Mouse (Mus musculus) neural tube, embryonic 11.5 days (tissue): ENCODE measurements around the gene Olfr149. TPM values are rescaled to one million over a fixed set of nuclear protein-coding genes. Genes with fewer than 3 reads are reported as not detected.

Experiments
- ATAC-seq: fragments of 200-750 bp; cut with Nextera tagmentation; 2 replicates; pipeline ENCODE4 v1.8.0; 2017; ENCODE audit warnings: moderate number of reproducible peaks, mild to moderate bottlenecking, moderate TSS enrichment, moderate library complexity; ENCODE audit not compliant: insufficient read depth, low FRiP score, low TSS enrichment
- DNase-seq: peaks from one replicate; pipeline ENCODE4 v3.0.0-alpha.2; 2015; ENCODE audit warnings: low spot score
- H3K27ac ChIP-seq: fragments of 300-500 bp; sonication (generic); 2 replicates; pipeline ENCODE4 v1.5.1; 2014; ENCODE audit warnings: low read depth, mild to moderate bottlenecking, low read length
- H3K27me3 ChIP-seq: fragments of 300-500 bp; sonication (generic); 2 replicates; pipeline ENCODE4 v1.6.1; 2014; ENCODE audit warnings: mild to moderate bottlenecking, low read length, mixed read lengths; ENCODE audit not compliant: control insufficient read depth, insufficient read depth
- H3K36me3 ChIP-seq: fragments of 300-500 bp; sonication (generic); 2 replicates; pipeline ENCODE4 v1.6.1; 2014; ENCODE audit warnings: mild to moderate bottlenecking, low read length, moderate library complexity, mixed read lengths; ENCODE audit not compliant: control insufficient read depth, insufficient read depth
- H3K4me1 ChIP-seq: fragments of 300-500 bp; sonication (generic); 2 replicates; pipeline ENCODE4 v1.6.1; 2014; ENCODE audit warnings: low read length, mixed read lengths; ENCODE audit not compliant: control insufficient read depth, insufficient read depth
- H3K4me2 ChIP-seq: fragments of 300-500 bp; sonication (generic); 2 replicates; pipeline ENCODE4 v1.6.1; 2014; ENCODE audit warnings: low read depth, mild to moderate bottlenecking, moderate library complexity
- H3K4me3 ChIP-seq: fragments of 300-500 bp; sonication (generic); 2 replicates; pipeline ENCODE4 v1.5.1; 2014; ENCODE audit warnings: low read depth, low read length
- H3K9ac ChIP-seq: fragments of 300-500 bp; sonication (generic); 2 replicates; pipeline ENCODE4 v1.6.1; 2014; ENCODE audit warnings: mild to moderate bottlenecking, low read length
- H3K9me3 ChIP-seq: fragments of 300-500 bp; sonication (generic); 2 replicates; pipeline ENCODE4 v1.6.1; 2016; ENCODE audit warnings: low read length; ENCODE audit not compliant: control insufficient read depth
- WGBS: fragments of 180-500 bp; shearing (Covaris S2); extraction: QIAGEN DNeasy Blood & Tissue Kit; methylation state at CpG from one replicate; pipeline ENCODE4 v1.1.7; 2014; 5-methylcytosine and 5-hydroxymethylcytosine counted together
- polyA plus RNA-seq: library from polyadenylated mRNA; unstranded; fragments of >200 nt; fragmentation: Nextera tagmentation; extraction: Ambion mirVana; gene quantifications from 2 replicates; pipeline ENCODE4 v1.2.1, GENCODE M21; 2014

Olfr149 gene
- polyA plus RNA-seq, 1 experiment from 2014 or later: not detected

- no peak for ATAC-seq
- Histone ChIP-seq H3K4me3 (no peak overlapping the region), H3K4me2 (no peak overlapping the region), H3K27ac (no peak overlapping the region), H3K9me3 (no peaks in the 10 kb centered on the region), H3K9ac (no peak overlapping the region), H3K4me1 (no peaks in the 10 kb centered on the region), H3K36me3 (no peaks in the 10 kb centered on the region), H3K27me3 (no peaks in the 10 kb centered on the region)
- 99% methylated on average over 2 of the region's 2 CpGs for WGBS
- no peak for DNase-seq
These were observed 28.4 kb downstream of the Olfr149 start for GRCm38 (mm10) chr9:39678557-39678956.

- H3K27me3 ChIP-seq: no peaks in the 10 kb centered on the region
- H3K4me2 ChIP-seq: no peak overlapping the region
- no peak for DNase-seq
- no peak overlapping the region for H3K4me3 ChIP-seq
- H3K9me3 ChIP-seq: no peaks in the 10 kb centered on the region
- WGBS: 100% methylated on average over 2 of the region's 2 CpGs
- H3K36me3 ChIP-seq: no peaks in the 10 kb centered on the region
- ATAC-seq: no peak
- no peak overlapping the region for H3K27ac ChIP-seq
- H3K9ac ChIP-seq: no peak overlapping the region
- no peaks in the 10 kb centered on the region for H3K4me1 ChIP-seq
These were observed 32.1 kb downstream of the Olfr149 start for GRCm38 (mm10) chr9:39674820-39675219.

GRCm38 (mm10) chr9:39669723-39670122 is 37.2 kb downstream of the Olfr149 start:
- H3K9ac ChIP-seq: no peak overlapping the region
- no peaks in the 10 kb centered on the region for H3K36me3 ChIP-seq
- H3K4me3 ChIP-seq: no peak overlapping the region
- no peaks in the 10 kb centered on the region for H3K27me3 ChIP-seq
- H3K27ac ChIP-seq: no peak overlapping the region
- H3K4me1 ChIP-seq: no peaks in the 10 kb centered on the region
- no peak overlapping the region for H3K4me2 ChIP-seq
- no peak for ATAC-seq
- no peak for DNase-seq
- WGBS: 85% methylated on average over 2 of the region's 2 CpGs
- no peaks in the 10 kb centered on the region for H3K9me3 ChIP-seq

GRCm38 (mm10) chr9:39666905-39667304 is 40.0 kb downstream of the Olfr149 start, which contains the start of gene Olfr963:
Gene Olfr963, plus strand, starts transcription at chr9:39667205.
- Histone ChIP-seq H3K4me2 (no peak within 1 kb of the TSS), H3K27ac (no peak within 1 kb of the TSS), H3K27me3 (no peaks in the 10 kb centered on the region), H3K9ac (no peak within 1 kb of the TSS), H3K36me3 (no peaks in the 10 kb centered on the region), H3K4me1 (no peaks in the 10 kb centered on the region), H3K4me3 (no peak within 1 kb of the TSS), H3K9me3 (no peaks in the 10 kb centered on the region)
- DNase-seq: no peak
- no peak for ATAC-seq
- WGBS: 79% methylated on average over 1 of the region's 1 CpGs

- Histone ChIP-seq H3K27me3 (no peaks in the 10 kb centered on the region), H3K9ac (no peak overlapping the region), H3K9me3 (no peaks in the 10 kb centered on the region), H3K27ac (no peak overlapping the region), H3K4me3 (no peak overlapping the region), H3K4me1 (no peaks in the 10 kb centered on the region), H3K4me2 (no peak overlapping the region), H3K36me3 (no peaks in the 10 kb centered on the region)
- DNase-seq: no peak
- WGBS: 81% methylated on average over 6 of the region's 6 CpGs
- no peak for ATAC-seq
These were observed 52.0 kb downstream of the Olfr149 start for GRCm38 (mm10) chr9:39654756-39655396.

Other genes starting within 250 kb of the Olfr149 start
- not detected in 2 replicates for gene Olfr955, start 235.2 kb downstream of the Olfr149 start, polyA plus RNA-seq
- gene Olfr44, start 213.1 kb downstream of the Olfr149 start, polyA plus RNA-seq: not detected in 2 replicates
- gene Olfr957, start 191.3 kb downstream of the Olfr149 start, polyA plus RNA-seq: not detected in 2 replicates
- gene Olfr958, start 153.1 kb downstream of the Olfr149 start, polyA plus RNA-seq: not detected in 2 replicates
- gene Olfr959, start 131.5 kb downstream of the Olfr149 start, polyA plus RNA-seq: not detected in 2 replicates
- gene AW551984, start 102.7 kb downstream of the Olfr149 start, polyA plus RNA-seq: 19.5 and 22.8 TPM in 2 replicates
- gene Olfr148, start 96.5 kb downstream of the Olfr149 start, polyA plus RNA-seq: 0.08 TPM in 1 of 2 replicates, not detected in the other
- not detected in 2 replicates for gene Olfr960, start 85.7 kb downstream of the Olfr149 start, polyA plus RNA-seq
- not detected in 2 replicates for gene Olfr961, start 62.0 kb downstream of the Olfr149 start, polyA plus RNA-seq
- gene Olfr963, start 39.9 kb downstream of the Olfr149 start, polyA plus RNA-seq: not detected in 2 replicates
- not detected in 2 replicates for gene Olfr965, start 4.2 kb upstream of the Olfr149 start, polyA plus RNA-seq
- not detected in 2 replicates for gene Olfr150, start 23.9 kb upstream of the Olfr149 start, polyA plus RNA-seq
- not detected in 2 replicates for gene Olfr967, start 39.1 kb upstream of the Olfr149 start, polyA plus RNA-seq
- gene Olfr968, start 76.1 kb upstream of the Olfr149 start, polyA plus RNA-seq: not detected in 2 replicates
- gene Olfr969, start 83.8 kb upstream of the Olfr149 start, polyA plus RNA-seq: not detected in 2 replicates
- not detected in 2 replicates for gene Olfr970, start 101.7 kb upstream of the Olfr149 start, polyA plus RNA-seq
- gene Olfr971, start 129.8 kb upstream of the Olfr149 start, polyA plus RNA-seq: not detected in 2 replicates
- gene Olfr972, start 159.3 kb upstream of the Olfr149 start, polyA plus RNA-seq: not detected in 2 replicates
- gene Olfr229, start 200.2 kb upstream of the Olfr149 start, polyA plus RNA-seq: not detected in 2 replicates
- gene Olfr974, start 230.4 kb upstream of the Olfr149 start, polyA plus RNA-seq: not detected in 2 replicates
- not detected in 2 replicates for gene Olfr975, start 244.9 kb upstream of the Olfr149 start, polyA plus RNA-seq